Mouse (Mus musculus) MEL-GATA-1-ER (cell line): ENCODE measurements at regions not wholly inside any gene's neighbourhood (a gene's known extent, or its start where the extent isn't known, plus 50 kb on each side); places are given as distances from the start of the nearest gene placed in this dataset.

Experiments used
- DNase-seq: peaks from one replicate; pipeline ENCODE4 v3.0.0-alpha.2; 2012; ENCODE audit warnings: low read depth; ENCODE audit errors: extremely low read depth

- DNase-seq: no peak
Observed at GRCm38 (mm10) chr7:125383021-125383420, 61.5 kb upstream of the Kdm8 start.

- DNase-seq: no peak
Observed at GRCm38 (mm10) chr7:125384171-125384570, 60.3 kb upstream of the Kdm8 start.

- no peak for DNase-seq
Observed at GRCm38 (mm10) chr7:125392536-125392935, 51.9 kb upstream of the Kdm8 start.

GRCm38 (mm10) chr7:125393228-125393627, 51.2 kb upstream of the Kdm8 start:
- DNase-seq: no peak

GRCm38 (mm10) chr7:125393654-125394346, 50.7 kb upstream of the Kdm8 start:
- peak; percentile 45 for DNase-seq
